Mouse (Mus musculus) limb, embryonic 14.5 days (tissue): ENCODE data around the gene Rln3. TPM values are rescaled to one million over a fixed set of nuclear protein-coding genes. Genes with fewer than 3 reads are reported as not detected.

Source experiments
- ATAC-seq: fragments of 200-750 bp; cut with Nextera tagmentation; 2 replicates; pipeline ENCODE4 v1.8.0; 2017; ENCODE audit warnings: low read depth, moderate number of reproducible peaks, moderate TSS enrichment; ENCODE audit not compliant: low FRiP score
- DNase-seq: peaks from one replicate; pipeline ENCODE4 v3.0.0-alpha.2; 2015; ENCODE audit warnings: low spot score
- H3K27ac ChIP-seq: fragments of 300-500 bp; sonication (generic); replicated peaks from 2 replicates; pipeline ENCODE4 v1.5.1; 2014; ENCODE audit warnings: low read depth, mild to moderate bottlenecking, low read length, moderate library complexity, mixed read lengths
- H3K27me3 ChIP-seq: fragments of 300-500 bp; sonication (generic); 2 replicates; pipeline ENCODE4 v1.6.1; 2014; ENCODE audit warnings: low read length, mixed read lengths; ENCODE audit not compliant: control insufficient read depth, insufficient read depth
- H3K36me3 ChIP-seq: fragments of 300-500 bp; sonication (generic); 2 replicates; pipeline ENCODE4 v1.6.1; 2014; ENCODE audit warnings: mild to moderate bottlenecking, low read length, moderate library complexity, mixed read lengths; ENCODE audit not compliant: control insufficient read depth, insufficient read depth
- H3K4me1 ChIP-seq: fragments of 300-500 bp; sonication (generic); 2 replicates; pipeline ENCODE4 v1.6.1; 2014; ENCODE audit warnings: antibody characterized with exemption, low read length, mixed read lengths; ENCODE audit not compliant: control insufficient read depth, insufficient read depth
- H3K4me2 ChIP-seq: fragments of 300-500 bp; sonication (generic); replicated peaks from 2 replicates; pipeline ENCODE4 v1.6.1; 2014; ENCODE audit warnings: low read depth, mild to moderate bottlenecking, low read length, moderate library complexity; ENCODE audit not compliant: severe bottlenecking
- H3K4me3 ChIP-seq: fragments of 300-500 bp; sonication (generic); replicated peaks from 2 replicates; pipeline ENCODE4 v1.5.1; 2014; ENCODE audit warnings: low read length
- H3K9ac ChIP-seq: fragments of 300-500 bp; sonication (generic); 2 replicates; pipeline ENCODE4 v1.6.1; 2014; ENCODE audit warnings: mild to moderate bottlenecking, low read depth, low read length, moderate library complexity; ENCODE audit not compliant: severe bottlenecking
- H3K9me3 ChIP-seq: fragments of 300-500 bp; sonication (generic); 2 replicates; pipeline ENCODE4 v1.6.1; 2016; ENCODE audit warnings: low read length; ENCODE audit not compliant: control insufficient read depth
- POLR2A ChIP-seq: fragments of 200-500 bp; IDR thresholded peaks from 2 replicates; pipeline ENCODE4 v1.8.0; 2012; ENCODE audit warnings: inconsistent platforms, mild to moderate bottlenecking, moderate library complexity, borderline replicate concordance; ENCODE audit not compliant: insufficient read depth, insufficient read length; ENCODE audit errors: extremely low read depth
- WGBS: fragments of 180-500 bp; shearing (Covaris S2); extraction: QIAGEN DNeasy Blood & Tissue Kit; methylation state at CpG from one replicate; pipeline ENCODE4 v1.1.7; 2014; 5-methylcytosine and 5-hydroxymethylcytosine counted together
- polyA plus RNA-seq, 2 experiments: library from polyadenylated mRNA; depleted of rRNA in 1 of 2; stranded (reverse) in 1 of 2; unstranded in 1 of 2; fragments of >200 nt; fragmentation: Nextera tagmentation in 1 of 2; extraction: Ambion mirVana in 1 of 2; gene quantifications; 2 replicates each; pipeline versions ENCODE4 v1.2.1 to v1.2.3; 2012 to 2014

The Rln3 gene
- polyA plus RNA-seq, 2 experiments, result not detected

- Histone ChIP-seq H3K4me2 (no peak overlapping the region), H3K27ac (no peak overlapping the region), H3K9ac (no peak overlapping the region), H3K4me3 (no peak overlapping the region), H3K4me1 (no peaks in the 10 kb centered on the region), H3K9me3 (no peaks in the 10 kb centered on the region), H3K36me3 (no peaks in the 10 kb centered on the region), H3K27me3 (0 out of 2 replicates have a peak, but pooled peaks cover 3% of the 10 kb centered on the region)
- no peak for ATAC-seq
- 68% methylated on average over 4 of the region's 4 CpGs for WGBS
- TF ChIP-seq POLR2A, result no peak
- DNase-seq, result no peak
Observed at GRCm38 (mm10) chr8:84032777-84033176, 12.0 kb downstream of the Rln3 start.

DNA sequence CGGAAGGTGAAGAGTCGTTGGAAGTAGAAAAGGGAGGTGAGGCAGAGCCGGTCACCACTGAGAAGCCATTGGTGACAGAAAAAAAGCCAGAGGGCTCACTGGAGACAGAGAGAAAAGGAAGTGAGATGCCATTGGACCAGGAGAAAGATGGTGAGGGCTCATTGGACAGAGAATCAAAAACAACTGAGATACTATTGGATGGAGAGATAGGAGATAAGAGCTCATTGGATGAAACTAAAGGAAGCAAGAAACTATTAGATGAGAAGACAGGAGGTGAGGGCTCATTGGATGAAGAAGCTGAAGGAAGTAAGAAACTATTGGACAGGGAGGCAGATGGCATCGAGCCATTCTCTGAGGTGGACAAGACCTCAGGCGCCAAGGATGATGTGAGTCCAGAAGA lies 15.5 kb downstream of the Rln3 start:
- no peaks in the 10 kb centered on the region for H3K9me3 ChIP-seq
- peaks cover 20% of the 10 kb centered on the region for H3K27me3 ChIP-seq
- TF ChIP-seq POLR2A, result no peak
- H3K4me3 ChIP-seq, result no peak overlapping the region
- H3K4me2 ChIP-seq, result no peak overlapping the region
- H3K36me3 ChIP-seq, result no peaks in the 10 kb centered on the region
- WGBS, result 85% methylated on average over 5 of the region's 5 CpGs
- no peak overlapping the region for H3K9ac ChIP-seq
- ATAC-seq (no peak), DNase-seq (no peak)
- peaks cover 2% of the 10 kb centered on the region; the same call in 1 of the 2 replicates for H3K4me1 ChIP-seq
- H3K27ac ChIP-seq, result no peak overlapping the region

DNA sequence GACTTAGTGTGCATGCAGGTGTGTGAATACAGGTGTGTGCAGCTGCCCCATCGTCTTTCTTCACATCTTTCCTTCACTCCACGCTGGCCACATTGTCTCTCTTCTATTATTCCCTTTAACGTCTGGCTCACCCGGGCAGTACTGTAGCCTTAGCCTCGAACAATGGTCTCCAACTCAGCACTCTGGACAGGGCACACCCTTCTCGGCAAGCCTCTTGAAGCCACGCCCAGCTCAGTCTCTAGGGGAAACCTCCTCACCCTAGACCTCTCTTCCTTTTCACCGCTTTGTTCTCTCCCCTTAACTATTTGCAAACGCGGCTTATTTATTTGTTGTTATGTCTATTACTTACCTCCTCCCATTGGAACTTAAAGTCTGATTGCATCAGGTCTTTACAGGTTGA lies 17.4 kb downstream of the Rln3 start:
- WGBS, result 14% methylated on average over 10 of the region's 10 CpGs
- DNase-seq (no peak), ATAC-seq (no peak)
- H3K9me3 ChIP-seq, result no peaks in the 10 kb centered on the region
- H3K27me3 ChIP-seq, result peaks cover 20% of the 10 kb centered on the region
- no peaks in the 10 kb centered on the region for H3K36me3 ChIP-seq
- H3K9ac ChIP-seq, result no peak overlapping the region
- H3K4me1 ChIP-seq, result peaks cover 2% of the 10 kb centered on the region; the same call in 1 of the 2 replicates
- TF ChIP-seq POLR2A, result no peak
- no peak overlapping the region for H3K4me2 ChIP-seq
- H3K4me3 ChIP-seq, result no peak overlapping the region
- no peak overlapping the region for H3K27ac ChIP-seq

GRCm38 (mm10) chr8:84025863-84026262 lies 18.9 kb downstream of the Rln3 start:
- Histone ChIP-seq H3K27ac (no peak overlapping the region), H3K27me3 (peaks cover 32% of the 10 kb centered on the region)

DNA sequence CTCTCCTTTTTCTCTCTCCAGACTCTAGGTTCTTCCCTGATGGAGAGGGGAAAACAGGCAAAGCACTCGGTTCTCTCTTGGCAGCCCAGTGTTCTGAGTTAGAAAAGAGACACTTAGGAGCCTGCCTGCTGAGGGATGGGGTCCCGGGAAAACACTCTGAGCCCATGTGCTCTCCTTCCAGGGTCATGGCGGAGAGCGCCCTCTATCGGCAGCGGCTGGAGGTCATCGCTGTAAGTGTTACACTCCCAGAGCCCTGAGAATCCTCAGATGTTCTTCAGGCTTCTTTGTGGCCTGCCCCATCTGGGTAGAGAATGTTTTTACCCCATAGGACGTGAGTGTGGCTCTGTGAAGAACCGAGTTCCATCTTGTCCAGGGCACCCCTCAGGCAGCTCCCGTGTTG lies 20.6 kb downstream of the Rln3 start:
- H3K4me1 ChIP-seq, result peaks cover 2% of the 10 kb centered on the region; the same call in 1 of the 2 replicates
- peaks cover 37% of the 10 kb centered on the region for H3K27me3 ChIP-seq
- no peaks in the 10 kb centered on the region for H3K9me3 ChIP-seq
- ATAC-seq (no peak), DNase-seq (no peak)
- no peak overlapping the region for H3K9ac ChIP-seq
- H3K36me3 ChIP-seq, result no peaks in the 10 kb centered on the region
- H3K27ac ChIP-seq, result no peak overlapping the region
- no peak for TF ChIP-seq POLR2A
- no peak overlapping the region for H3K4me2 ChIP-seq
- 14% methylated on average over 10 of the region's 10 CpGs for WGBS
- no peak overlapping the region for H3K4me3 ChIP-seq

More at GRCm38 (mm10) chr8:84025863-84026262, 18.9 kb downstream of the Rln3 start:
- no peak for TF ChIP-seq POLR2A
- DNase-seq (peak; percentile 74), ATAC-seq (peak; percentile 88)
- peak overlapping the region; percentile 55 for H3K9ac ChIP-seq
- H3K4me1 ChIP-seq, result peaks cover 2% of the 10 kb centered on the region; the same call in 1 of the 2 replicates
- WGBS, result 2% methylated on average over 36 of the region's 41 CpGs
- H3K4me3 ChIP-seq, result peak overlapping the region; percentile 45
- peak overlapping the region; percentile 79 for H3K4me2 ChIP-seq
- no peaks in the 10 kb centered on the region for H3K9me3 ChIP-seq
- H3K36me3 ChIP-seq, result no peaks in the 10 kb centered on the region

GRCm38 (mm10) chr8:84023631-84024030 lies 21.2 kb downstream of the Rln3 start:
- peaks cover 2% of the 10 kb centered on the region; the same call in 1 of the 2 replicates for H3K4me1 ChIP-seq
- no peak for DNase-seq
- H3K36me3 ChIP-seq, result no peaks in the 10 kb centered on the region
- H3K4me3 ChIP-seq, result no peak overlapping the region
- peaks cover 34% of the 10 kb centered on the region for H3K27me3 ChIP-seq
- TF ChIP-seq POLR2A, result no peak
- WGBS, result 74% methylated on average over 1 of the region's 1 CpGs
- no peak overlapping the region for H3K4me2 ChIP-seq
- no peak for ATAC-seq
- H3K9me3 ChIP-seq, result no peaks in the 10 kb centered on the region
- no peak overlapping the region for H3K27ac ChIP-seq
- H3K9ac ChIP-seq, result no peak overlapping the region
